Mouse (Mus musculus) heart, postnatal 0 days (tissue): ENCODE measurements around the gene Ankrd10. TPM values are rescaled to one million over a fixed set of nuclear protein-coding genes. Genes with fewer than 3 reads are reported as not detected.
A peak's percentile ranks its signal among the peaks of the same experiment; 100 is the strongest.

ENCODE experiments used
- ATAC-seq: fragments of 200-750 bp; cut with Nextera tagmentation; 2 replicates; pipeline ENCODE4 v1.8.0; 2017; ENCODE audit warnings: low read depth, moderate number of reproducible peaks, moderate library complexity; ENCODE audit not compliant: insufficient read depth
- DNase-seq: peaks from one replicate; pipeline ENCODE4 v3.0.0-alpha.2; 2016; ENCODE audit warnings: low spot score
- H3K27ac ChIP-seq: fragments of 300-500 bp; sonication (generic); 2 replicates; pipeline ENCODE4 v1.5.1; 2014; ENCODE audit warnings: low read depth, mild to moderate bottlenecking
- H3K27me3 ChIP-seq: fragments of 300-500 bp; sonication (generic); 2 replicates; pipeline ENCODE4 v1.6.1; 2014; ENCODE audit warnings: low read length, mixed read lengths; ENCODE audit not compliant: control insufficient read depth, insufficient read depth
- H3K36me3 ChIP-seq: fragments of 300-500 bp; sonication (generic); replicated peaks from 2 replicates; pipeline ENCODE4 v1.6.1; 2014; ENCODE audit warnings: low read length, mixed read lengths; ENCODE audit not compliant: control insufficient read depth, insufficient read depth
- H3K4me1 ChIP-seq: fragments of 300-500 bp; sonication (generic); 2 replicates; pipeline ENCODE4 v1.6.1; 2014; ENCODE audit warnings: antibody characterized with exemption; ENCODE audit not compliant: control insufficient read depth, insufficient read depth
- H3K4me2 ChIP-seq: fragments of 300-500 bp; sonication (generic); 2 replicates; pipeline ENCODE4 v1.6.1; 2014; ENCODE audit warnings: low read depth, mild to moderate bottlenecking, low read length, moderate library complexity
- H3K4me3 ChIP-seq: fragments of 300-500 bp; sonication (generic); 2 replicates; pipeline ENCODE4 v1.5.1; 2014; ENCODE audit warnings: low read depth, low read length
- H3K9ac ChIP-seq: fragments of 300-500 bp; sonication (generic); replicated peaks from 2 replicates; pipeline ENCODE4 v1.6.1; 2014; ENCODE audit warnings: low read depth, low read length, mixed read lengths
- H3K9me3 ChIP-seq: fragments of 300-500 bp; sonication (generic); replicated peaks from 2 replicates; pipeline ENCODE4 v1.6.1; 2016; ENCODE audit warnings: low read length; ENCODE audit not compliant: control insufficient read depth
- CTCF ChIP-seq: IDR thresholded peaks from 2 replicates; pipeline ENCODE4 v1.5.1; 2016; ENCODE audit warnings: antibody characterized with exemption, control low read depth, low read depth
- EP300 ChIP-seq: IDR thresholded peaks from 2 replicates; pipeline ENCODE4 v1.6.1; 2016; ENCODE audit warnings: antibody characterized with exemption, low read depth
- WGBS: fragments of 180-500 bp; shearing (Covaris S2); extraction: QIAGEN DNeasy Blood & Tissue Kit; methylation state at CpG from one replicate; pipeline ENCODE4 v1.1.7; 2014; 5-methylcytosine and 5-hydroxymethylcytosine counted together
- polyA plus RNA-seq: library from polyadenylated mRNA; unstranded; fragments of >200 nt; fragmentation: Nextera tagmentation; extraction: Ambion mirVana; gene quantifications from 2 replicates; pipeline ENCODE4 v1.2.1, GENCODE M21; 2015
- total RNA-seq: library from RNA; depleted of rRNA; stranded (reverse); fragments of >200 nt; gene quantifications from 2 replicates; pipeline ENCODE4 v1.2.3, GENCODE M21; 2014; ENCODE audit warnings: low replicate concordance

Gene Ankrd10
- total and polyA plus RNA-seq, 2 experiments from 2014 or later, result 54.9 to 152 TPM

- Histone ChIP-seq H3K27ac (no peak overlapping the region), H3K9me3 (no peaks in the 10 kb centered on the region), H3K36me3 (peaks cover 62% of the 10 kb centered on the region), H3K4me3 (no peak overlapping the region), H3K4me2 (no peak overlapping the region), H3K27me3 (no peaks in the 10 kb centered on the region), H3K9ac (no peak overlapping the region), H3K4me1 (peaks cover 24% of the 10 kb centered on the region)
- DNase-seq (no peak), ATAC-seq (no peak)
- TF ChIP-seq CTCF (no peak), EP300 (no peak)
- WGBS, result 76% methylated on average over 9 of the region's 9 CpGs
Observed at GRCm38 (mm10) chr8:11627717-11628116, 7.8 kb downstream of the Ankrd10 start.

- DNase-seq (no peak), ATAC-seq (no peak)
- no peak overlapping the region for H3K9ac ChIP-seq
- WGBS, result 54% methylated on average over 4 of the region's 4 CpGs
- H3K9me3 ChIP-seq, result no peaks in the 10 kb centered on the region
- TF ChIP-seq EP300 (no peak), CTCF (no peak)
- H3K27ac ChIP-seq, result no peak overlapping the region
- H3K27me3 ChIP-seq, result no peaks in the 10 kb centered on the region
- 0 out of 2 replicates have a peak, but pooled peaks cover 18% of the 10 kb centered on the region for H3K4me1 ChIP-seq
- peaks cover 66% of the 10 kb centered on the region for H3K36me3 ChIP-seq
- H3K4me2 ChIP-seq, result no peak overlapping the region
- H3K4me3 ChIP-seq, result no peak overlapping the region
Observed at GRCm38 (mm10) chr8:11625084-11625483, 10.5 kb downstream of the Ankrd10 start.

GRCm38 (mm10) chr8:11619091-11619490, 16.5 kb downstream of the Ankrd10 start:
- H3K27ac ChIP-seq, result no peak overlapping the region
- no peaks in the 10 kb centered on the region for H3K27me3 ChIP-seq
- DNase-seq, result no peak
- no peaks in the 10 kb centered on the region for H3K9me3 ChIP-seq
- no peak overlapping the region for H3K9ac ChIP-seq
- H3K4me2 ChIP-seq, result no peak overlapping the region
- 84% methylated on average over 3 of the region's 3 CpGs for WGBS
- no peak overlapping the region for H3K4me3 ChIP-seq
- no peaks in the 10 kb centered on the region for H3K4me1 ChIP-seq
- no peak for TF ChIP-seq EP300
- no peak for TF ChIP-seq CTCF
- peaks cover 79% of the 10 kb centered on the region for H3K36me3 ChIP-seq
- no peak for ATAC-seq

- TF ChIP-seq CTCF, result no peak
- TF ChIP-seq EP300, result no peak
- peaks cover 86% of the 10 kb centered on the region for H3K36me3 ChIP-seq
Observed at GRCm38 (mm10) chr8:11618063-11618462, 17.5 kb downstream of the Ankrd10 start.

GRCm38 (mm10) chr8:11616294-11616693, 19.3 kb downstream of the Ankrd10 start:
- DNase-seq (peak; percentile 43), ATAC-seq (0 out of 2 replicates have a peak, but pooled peaks have one; percentile 58)
- WGBS, result 0% methylated on average over 1 of the region's 1 CpGs
- H3K9ac ChIP-seq, result no peak overlapping the region
- TF ChIP-seq EP300, result no peak
- TF ChIP-seq CTCF, result peak; percentile 77
- H3K4me3 ChIP-seq, result no peak overlapping the region
- H3K27ac ChIP-seq, result no peak overlapping the region
- no peaks in the 10 kb centered on the region for H3K4me1 ChIP-seq
- H3K9me3 ChIP-seq, result no peaks in the 10 kb centered on the region
- H3K36me3 ChIP-seq, result peaks cover 86% of the 10 kb centered on the region
- H3K27me3 ChIP-seq, result no peaks in the 10 kb centered on the region
- no peak overlapping the region for H3K4me2 ChIP-seq

More at GRCm38 (mm10) chr8:11618063-11618462, 17.5 kb downstream of the Ankrd10 start:
- no peaks in the 10 kb centered on the region for H3K4me1 ChIP-seq
- no peaks in the 10 kb centered on the region for H3K9me3 ChIP-seq
- DNase-seq (no peak), ATAC-seq (no peak)
- H3K27me3 ChIP-seq, result no peaks in the 10 kb centered on the region
- no peak overlapping the region for H3K9ac ChIP-seq
- no peak overlapping the region for H3K4me2 ChIP-seq
- no peak overlapping the region for H3K27ac ChIP-seq
- WGBS, result 80% methylated on average over 2 of the region's 2 CpGs
- no peak overlapping the region for H3K4me3 ChIP-seq
